Mouse (Mus musculus): Measurements from ENCODE around the gene Abca3.

The Abca3 gene

DNA sequence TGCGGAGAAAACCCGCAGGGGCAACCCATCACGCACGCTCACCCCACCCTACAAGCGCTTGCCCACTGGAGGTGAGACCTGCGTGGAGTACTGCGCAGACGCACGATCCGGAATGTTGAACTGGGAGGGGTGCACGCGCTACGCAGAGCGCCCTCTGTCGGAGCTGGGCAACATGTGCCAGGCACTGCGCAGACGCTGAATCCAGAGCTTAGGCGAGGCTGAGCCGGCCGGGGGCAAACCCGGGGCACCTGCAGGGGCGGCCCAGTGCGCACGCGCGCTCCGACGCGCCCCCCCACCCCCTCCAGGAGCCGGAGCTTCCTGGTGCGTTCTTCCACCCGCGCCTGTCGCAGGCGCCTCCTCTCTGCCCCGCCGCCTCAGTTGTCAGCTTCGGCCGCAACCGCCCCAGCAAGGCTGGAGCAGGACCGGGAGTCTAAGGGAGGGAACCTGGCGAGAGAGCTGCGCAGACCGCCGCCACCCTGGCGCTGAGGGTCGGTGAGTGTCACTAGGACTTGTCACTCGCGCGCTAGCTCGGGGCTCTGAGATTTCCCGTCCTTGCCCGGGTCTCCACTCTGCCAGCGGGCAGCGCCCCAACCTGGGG, at the start of gene Abca3:
Abca3 (plus strand) TSS at position 191 of the 598 bp plus-strand sequence.
- DNase-seq (ENCODE audit: low spot score) = peak; percentile 97

DNA sequence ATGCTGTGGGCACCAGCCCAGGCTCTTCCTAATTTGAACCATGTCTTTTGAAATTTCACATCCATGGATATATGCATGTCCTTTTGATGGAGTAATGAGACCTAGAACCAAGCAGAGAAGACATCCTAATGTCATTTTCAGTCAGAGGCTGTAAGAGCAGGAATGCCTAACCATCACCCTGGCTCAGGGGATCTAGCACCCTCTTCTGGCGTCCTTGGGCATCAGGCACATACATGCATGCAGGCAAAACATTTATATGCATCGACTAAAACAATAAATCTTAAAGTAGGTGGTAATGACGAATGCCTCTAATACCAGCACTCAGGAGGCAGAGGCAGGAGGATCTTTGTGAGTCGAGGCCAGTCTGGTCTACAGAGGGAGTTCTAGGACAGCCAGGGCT, 44.2 kb upstream of the Abca3 start:
- DNase-seq (ENCODE audit: low spot score) = peak; percentile 61

DNA sequence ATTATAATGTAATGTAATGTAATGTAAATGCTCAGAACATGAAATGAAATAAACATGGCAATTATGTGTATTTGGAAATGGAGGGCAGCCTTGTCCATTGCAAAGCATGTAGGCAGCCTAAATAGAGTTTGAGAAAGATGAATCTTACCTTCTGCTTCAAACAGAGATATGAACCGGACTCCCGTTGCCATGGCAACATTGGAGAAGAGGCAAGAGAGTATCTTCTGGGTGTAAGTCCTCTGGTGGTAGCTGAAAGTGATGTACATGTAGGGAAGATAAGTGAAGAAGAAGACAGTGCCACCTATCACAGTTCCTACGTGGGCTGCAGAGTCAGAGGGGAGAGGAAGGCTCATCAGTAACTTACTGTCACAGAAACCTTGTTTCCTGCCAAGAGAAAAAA, 30.9 kb upstream of the Abca3 start:
- no peak for DNase-seq (ENCODE audit: low spot score)

DNA sequence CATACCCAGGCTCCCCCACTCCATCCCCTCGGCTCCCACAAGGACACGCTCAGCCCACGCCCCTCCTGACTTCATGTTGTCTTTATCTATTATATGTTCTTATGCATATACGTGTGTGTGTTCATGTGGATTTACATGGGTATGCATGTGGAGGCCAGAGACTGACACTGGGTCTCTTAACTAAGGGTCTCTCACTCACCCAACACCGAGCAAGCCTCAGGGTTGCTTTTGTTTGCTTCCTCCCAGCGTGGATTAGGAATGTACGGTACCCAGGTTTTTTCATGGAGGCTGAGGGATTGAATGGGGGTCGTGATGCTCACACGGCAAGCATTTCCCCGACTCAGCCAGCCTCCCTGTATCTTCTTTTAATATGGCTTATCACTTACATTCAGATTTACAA, 26.7 kb upstream of the Abca3 start:
- no peak for DNase-seq (ENCODE audit: low spot score)

DNA sequence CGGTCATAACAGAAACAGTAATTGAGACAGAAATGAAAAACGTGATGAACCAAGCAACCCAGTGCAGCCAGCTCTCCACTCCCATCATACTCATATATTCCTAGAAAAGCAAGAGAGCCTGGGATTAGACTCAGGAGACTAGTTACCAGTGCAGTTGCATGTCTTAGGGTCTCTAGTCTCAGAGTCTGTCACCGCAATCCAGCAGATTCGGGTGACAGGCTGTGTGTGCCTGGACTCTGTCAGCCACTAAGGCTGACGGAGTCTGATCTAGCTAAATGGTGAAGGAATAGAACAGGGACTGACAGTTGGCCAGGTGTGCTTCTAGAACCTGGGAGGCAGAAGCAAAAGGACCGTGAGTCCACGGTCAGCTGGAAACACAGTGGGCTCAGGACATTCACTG, 24.1 kb upstream of the Abca3 start:
- no peak for DNase-seq (ENCODE audit: low spot score)

DNA sequence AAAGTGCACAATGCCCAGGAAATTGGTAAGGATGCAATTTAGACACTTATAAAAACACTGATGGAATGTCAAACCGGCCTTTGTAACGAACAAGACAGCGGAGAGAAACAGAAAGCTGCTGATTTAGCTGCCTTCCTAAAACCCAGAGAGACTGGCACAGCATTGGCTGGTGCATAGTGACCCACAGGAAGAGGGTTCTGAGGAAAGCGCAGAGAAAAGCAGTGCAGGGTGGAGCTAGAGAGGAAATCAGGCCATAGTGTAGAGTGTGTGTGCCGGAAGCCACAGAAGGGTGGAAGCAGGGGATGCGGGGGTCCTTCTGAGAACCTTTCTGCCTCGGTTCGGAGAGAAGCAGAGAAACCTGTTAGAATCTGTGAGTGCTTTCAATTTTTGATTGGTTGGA, 7.1 kb upstream of the Abca3 start:
- no peak for DNase-seq (ENCODE audit: low spot score)

DNA sequence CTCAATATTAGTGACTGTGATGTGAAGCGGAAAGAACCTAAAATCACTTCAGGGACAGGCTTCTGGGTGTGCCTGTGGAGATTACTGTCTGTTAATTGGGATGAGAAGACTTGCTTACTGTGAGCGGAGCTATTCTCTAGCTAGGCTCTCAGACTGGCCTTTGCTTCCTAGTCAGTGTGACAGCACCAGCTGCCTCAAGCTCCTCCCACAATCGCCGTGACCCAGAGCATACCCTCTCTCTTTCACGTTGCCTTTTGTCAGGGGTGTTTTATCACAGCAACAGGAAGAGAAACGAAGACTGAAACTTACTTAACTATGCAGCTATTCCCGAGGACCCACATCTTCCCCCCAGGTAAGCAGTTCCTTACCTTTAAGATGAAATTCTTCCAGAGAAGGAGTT, 4.9 kb upstream of the Abca3 start:
- DNase-seq (ENCODE audit: low spot score) = peak; percentile 45

DNA sequence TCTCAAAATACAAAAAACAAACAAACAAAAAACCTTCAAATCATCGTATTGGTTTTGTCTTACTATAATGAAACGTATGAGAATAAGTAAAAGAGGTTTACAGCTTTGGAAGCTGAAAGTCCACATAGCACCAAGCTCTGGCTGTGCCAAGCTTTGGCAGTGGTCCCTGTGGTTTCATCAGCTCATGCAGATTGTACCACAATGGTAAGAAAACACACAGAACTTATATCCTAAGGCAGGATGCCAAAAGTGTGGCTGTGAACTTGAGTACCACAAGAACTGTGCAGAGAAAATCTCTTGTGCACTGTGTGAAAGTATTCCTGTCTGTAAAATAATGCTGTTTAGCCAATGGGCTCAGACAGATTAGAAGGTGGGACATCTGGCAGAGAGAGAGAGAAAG, 2.6 kb upstream of the Abca3 start:
- DNase-seq (ENCODE audit: low spot score) = no peak

DNA sequence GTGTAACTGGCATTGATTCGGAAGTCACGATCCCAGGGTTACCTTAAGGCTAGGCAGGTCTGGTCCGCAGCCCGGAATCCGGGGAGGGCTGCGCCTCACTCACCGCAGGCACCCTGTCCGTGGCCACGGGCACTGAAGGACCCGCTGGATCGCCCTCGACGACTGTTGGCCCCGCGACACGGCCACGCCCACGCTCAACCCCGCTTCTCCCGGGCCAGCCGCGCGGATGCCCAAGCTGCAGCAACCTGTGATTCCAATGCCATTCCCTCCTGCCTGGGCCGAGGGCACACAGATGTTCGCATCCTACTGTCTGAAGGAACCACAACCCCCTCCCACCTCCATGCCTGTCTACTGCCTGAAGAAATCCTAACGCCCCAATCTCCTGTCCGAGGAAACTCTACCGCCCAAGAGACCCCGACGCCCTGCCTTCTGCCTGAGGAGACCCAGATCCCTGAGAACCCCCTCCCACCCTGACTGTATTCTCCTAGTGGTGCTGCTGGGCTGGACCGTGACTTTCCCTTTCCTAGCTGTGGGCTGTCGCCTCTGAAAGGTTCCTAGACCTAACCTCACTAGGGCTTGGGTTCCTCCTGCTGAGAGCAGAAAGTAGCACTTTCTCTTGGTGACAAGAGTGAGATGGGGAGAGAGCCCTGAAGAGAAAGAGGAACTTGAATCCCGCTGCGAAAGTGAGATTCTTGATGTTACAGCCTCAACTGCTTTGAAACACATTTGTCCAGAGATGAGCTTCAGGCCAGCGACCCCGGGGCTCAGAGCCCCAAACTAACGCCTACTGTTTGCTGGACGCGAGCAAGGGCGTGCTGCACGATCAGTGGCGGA, 607 bp upstream of the Abca3 start, which contains the start of gene Abca17:
Abca17 (minus strand) TSS at position 143 of the 834 bp plus-strand sequence.
- peak; percentile 43 for DNase-seq (ENCODE audit: low spot score)

DNA sequence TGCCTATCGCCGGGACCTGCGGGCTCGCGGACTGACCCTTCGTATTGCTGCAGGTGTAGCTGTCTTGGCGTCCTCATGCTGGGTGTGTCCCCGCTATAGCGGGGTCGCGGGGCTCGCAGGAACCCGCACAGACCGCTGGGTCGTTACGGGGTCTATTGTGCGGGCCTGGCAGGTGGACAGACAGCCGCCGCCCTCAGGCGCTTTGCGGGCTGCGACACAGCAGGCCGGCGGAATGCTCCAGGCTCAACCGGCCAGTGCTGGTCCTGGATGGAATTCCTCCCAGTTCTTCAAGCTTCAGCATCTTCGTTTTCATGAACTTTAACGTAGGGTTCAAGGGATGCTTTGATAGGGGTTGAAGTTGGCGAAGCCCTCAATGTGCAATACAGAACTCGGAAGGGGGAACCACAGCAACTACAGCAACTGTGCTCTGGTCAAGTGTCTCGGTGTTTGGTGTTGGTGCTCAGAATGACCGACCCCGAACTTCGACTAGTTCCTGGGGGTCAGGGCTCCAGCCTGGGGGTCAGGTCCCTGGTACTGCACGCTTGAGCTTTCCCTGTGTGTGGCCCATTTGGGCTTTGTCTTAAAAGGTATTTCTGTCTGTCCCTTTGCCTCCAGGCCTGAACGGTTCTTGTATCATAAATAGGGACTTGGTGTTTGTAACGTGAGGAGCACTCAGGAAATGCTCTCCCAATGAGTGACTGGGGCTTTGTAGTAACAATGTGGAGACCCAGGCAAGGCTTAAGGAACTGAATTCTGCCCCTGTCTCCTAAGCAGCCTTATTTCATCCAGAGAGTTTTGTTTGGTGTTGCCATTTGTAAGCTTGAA, 832 bp downstream of the Abca3 start:
- peak; percentile 53 for DNase-seq (ENCODE audit: low spot score)

DNA sequence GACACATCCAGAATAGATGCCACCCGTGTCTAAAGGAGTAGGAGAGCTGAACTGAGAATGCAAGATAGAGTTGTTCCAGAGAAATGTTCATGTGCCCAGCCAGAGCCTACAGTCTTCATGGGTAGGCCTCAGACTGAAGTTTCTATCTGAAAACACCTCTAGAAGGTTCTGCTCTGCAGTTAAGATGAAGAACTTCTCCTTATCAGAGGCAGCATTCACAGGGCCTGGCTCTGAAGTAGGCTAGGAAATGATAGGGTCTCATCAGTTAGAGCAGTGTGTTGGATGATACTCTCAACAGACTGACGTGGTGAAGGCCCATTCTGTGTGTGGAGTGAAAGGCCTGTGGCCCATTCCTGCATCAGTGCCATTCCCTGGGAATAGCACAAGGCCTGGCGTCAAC, 2.2 kb downstream of the Abca3 start:
- no peak for DNase-seq (ENCODE audit: low spot score)

DNA sequence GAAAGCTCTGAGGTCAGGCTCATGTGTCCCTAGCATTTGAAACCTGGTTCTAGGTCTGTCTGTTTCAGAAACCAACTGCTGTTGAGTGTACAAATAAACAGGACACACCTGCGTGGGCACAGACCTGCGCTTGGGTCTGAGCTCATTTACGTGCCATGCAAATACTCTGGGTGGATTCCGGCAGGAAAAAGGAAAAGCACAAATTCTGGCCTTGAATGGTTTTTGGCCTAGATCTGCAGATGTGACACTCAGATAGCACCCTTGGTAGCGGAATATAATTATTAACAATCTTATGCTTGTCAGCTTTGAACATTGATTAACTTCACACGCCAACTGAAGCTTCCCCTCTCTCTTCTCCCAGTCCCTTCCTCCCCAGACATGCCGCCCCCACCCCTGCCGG, 3.5 kb downstream of the Abca3 start:
- no peak for DNase-seq (ENCODE audit: low spot score)

DNA sequence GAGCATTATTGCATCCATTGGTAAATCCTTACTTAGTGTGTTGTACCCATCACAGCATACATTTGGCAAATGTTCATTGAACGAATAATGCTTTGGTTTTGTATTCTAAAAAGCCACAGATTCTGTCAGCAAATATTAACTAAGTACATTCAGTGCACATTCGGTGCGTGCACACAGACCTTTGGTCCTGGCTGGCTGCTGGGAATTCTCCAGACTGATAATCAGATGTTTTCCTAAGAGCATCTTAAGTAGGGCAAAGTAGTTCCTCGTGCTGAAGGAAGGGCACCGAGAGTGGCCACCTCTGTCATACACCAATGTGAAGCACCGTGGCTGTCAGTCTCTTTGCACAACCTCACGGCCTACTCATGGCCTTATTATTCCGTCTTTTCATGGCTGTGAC, 7.3 kb downstream of the Abca3 start:
- no peak for DNase-seq (ENCODE audit: low spot score)

DNA sequence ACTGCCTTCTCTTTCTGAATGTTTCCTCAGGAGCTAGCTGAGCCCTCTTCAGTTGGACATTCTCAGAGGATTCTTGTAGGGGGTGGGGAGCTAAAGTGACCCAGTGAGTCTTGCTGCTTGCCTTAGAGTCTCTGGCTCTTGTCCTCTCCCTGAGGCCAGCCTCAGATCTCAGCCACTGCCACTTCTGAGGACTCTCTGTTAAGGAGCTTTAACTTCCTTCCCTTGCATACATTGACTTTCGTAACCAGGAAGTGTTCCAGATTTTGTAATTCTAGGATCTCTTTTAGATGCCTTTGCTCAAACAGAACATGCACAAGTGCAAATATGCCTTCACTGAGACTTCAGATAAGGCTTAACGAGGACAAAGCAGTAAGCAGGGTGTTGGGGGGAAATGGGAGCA, 8.2 kb downstream of the Abca3 start:
- DNase-seq (ENCODE audit: low spot score) = no peak

DNA sequence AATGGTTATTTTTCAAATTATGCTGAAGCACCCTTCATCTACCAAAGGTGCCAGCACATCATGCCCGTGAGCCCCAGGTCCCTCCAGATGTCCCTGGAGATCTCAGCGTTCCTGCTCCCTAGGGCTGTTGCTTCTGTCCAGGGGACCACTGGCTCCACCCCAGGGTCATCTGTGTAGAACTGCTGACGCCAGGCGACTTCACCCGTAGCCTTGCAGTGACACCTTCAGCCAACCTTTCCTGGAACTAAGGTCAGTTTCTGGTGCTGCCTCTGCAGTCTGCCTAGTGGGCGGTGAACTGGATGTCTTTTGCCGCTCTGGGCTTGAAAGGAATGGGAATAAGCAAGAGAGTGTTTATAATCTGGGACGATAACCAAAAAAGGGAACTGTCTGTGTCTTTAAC, 9.1 kb downstream of the Abca3 start:
- no peak for DNase-seq (ENCODE audit: low spot score)

DNA sequence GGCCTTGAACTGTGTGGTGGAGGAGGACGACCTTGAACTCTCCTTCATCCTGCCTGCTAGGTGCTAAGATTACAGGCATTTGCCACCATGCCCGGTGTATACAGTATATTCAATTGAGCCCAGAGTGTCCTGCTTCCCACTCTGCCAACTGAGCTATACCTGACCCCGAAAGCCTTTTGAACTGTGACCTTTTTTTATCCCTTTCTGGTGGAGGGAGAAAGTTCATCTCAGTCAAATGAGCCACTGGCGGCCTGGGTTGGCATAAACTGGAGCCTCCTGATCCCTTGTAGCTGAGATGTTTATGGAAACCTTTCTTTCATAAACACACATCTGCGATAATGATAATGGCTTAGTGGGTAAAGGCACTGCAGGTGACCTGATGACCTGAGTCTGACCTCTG, 9.5 kb downstream of the Abca3 start:
- DNase-seq (ENCODE audit: low spot score) = no peak

DNA sequence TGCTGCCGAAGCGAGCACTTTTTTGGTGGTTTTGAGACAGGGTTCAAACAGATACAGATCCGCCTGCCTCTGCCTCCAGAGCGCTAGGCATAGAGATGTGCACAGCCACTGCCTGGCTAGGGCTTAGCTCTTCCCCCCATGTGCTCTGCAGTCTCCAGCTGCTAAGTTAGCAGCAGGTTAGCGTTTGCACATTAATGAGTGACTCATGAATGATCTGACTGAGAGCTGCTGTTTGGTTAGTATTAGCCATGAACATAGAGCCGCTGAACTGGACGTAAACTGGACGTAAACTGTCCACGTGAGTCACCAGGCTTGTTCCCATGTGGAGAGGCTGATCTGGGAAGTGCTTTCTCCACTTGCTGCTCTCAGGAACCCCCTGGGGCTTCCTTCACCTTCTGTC, 10.8 kb downstream of the Abca3 start:
- no peak for DNase-seq (ENCODE audit: low spot score)

DNA sequence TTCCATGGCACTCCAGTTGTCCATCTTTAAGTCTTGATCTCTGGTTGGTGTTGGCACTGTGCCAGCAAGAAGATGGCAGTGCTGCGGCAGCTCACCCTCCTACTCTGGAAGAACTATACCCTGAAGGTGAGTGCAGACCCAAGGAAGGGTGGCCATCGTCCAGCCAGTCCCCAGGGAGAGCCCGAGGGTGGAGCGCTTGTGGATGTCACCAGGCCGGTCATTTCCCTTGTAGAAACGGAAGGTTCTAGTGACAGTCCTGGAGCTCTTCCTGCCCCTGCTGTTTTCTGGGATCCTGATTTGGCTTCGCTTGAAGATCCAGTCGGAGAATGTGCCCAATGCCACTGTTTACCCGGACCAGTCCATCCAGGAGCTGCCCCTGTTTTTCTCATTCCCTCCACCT, 12.7 kb downstream of the Abca3 start:
- no peak for DNase-seq (ENCODE audit: low spot score)

DNA sequence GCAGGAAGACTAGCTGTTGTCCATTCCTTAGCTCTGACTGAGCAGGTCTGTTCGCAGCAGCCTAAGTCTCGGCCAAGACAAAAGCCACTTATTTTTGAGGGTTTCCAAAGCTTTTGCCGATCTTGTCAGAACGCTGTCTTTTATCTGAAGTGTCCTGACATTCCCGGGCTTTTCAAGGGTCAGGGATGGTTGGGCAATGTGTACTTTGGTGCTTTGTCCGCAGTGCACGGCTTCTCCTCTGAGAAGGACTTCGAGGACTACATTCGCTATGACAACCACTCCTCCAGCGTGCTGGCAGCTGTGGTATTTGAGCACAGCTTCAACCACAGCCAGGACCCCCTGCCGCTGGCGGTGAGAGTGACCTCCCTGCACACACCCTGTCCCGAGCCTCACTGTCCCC, 14.1 kb downstream of the Abca3 start:
- no peak for DNase-seq (ENCODE audit: low spot score)

DNA sequence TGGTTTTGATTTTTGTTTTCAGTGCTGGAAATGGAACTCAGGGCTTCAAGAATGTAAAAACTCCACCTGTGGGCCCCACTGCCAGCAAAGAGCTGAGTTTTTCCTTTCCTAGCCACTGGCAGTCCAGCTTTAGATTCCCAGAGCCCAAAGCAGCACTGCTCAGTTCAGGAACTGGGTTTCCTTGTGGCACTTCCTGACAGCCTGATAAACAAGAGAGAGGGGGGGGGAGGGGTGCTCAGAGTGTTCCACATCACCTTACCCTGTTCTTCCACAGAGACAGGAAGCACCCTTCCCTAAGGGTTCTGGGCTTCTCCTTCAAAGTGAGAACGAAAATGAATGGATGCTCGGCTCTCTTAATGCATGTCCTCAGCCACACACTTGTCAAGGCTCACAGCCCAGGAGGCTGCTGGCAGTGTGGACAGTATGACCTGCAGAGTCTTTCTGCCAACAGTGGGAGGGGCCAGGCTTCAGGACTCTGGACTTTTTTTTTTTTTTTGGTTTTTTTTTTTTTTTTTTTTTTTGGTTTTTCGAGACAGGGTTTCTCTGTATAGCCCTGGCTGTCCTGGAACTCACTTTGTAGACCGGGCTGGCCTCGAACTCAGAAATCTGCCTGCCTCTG, 23.5 kb downstream of the Abca3 start:
- no peak for DNase-seq (ENCODE audit: low spot score)

DNA sequence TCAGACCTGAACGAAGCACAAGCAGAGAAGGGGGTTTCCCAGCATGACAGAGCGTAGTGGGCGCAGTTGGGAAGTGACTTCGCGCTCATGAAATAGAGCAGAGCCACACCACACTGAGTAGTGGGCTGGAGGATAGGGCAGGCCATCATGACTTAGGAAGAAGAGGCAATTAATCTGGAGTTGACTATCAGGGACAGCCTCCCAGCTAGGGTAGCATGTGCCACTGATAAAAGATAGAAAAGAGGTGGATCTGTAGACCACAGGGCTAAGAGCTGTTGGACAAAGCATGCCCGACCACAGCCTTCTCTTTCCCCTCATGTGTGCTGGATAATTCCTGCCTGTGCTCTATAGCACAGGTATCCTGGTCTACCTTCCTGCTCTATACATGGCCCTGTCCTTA, 24.1 kb downstream of the Abca3 start:
- no peak for DNase-seq (ENCODE audit: low spot score)

DNA sequence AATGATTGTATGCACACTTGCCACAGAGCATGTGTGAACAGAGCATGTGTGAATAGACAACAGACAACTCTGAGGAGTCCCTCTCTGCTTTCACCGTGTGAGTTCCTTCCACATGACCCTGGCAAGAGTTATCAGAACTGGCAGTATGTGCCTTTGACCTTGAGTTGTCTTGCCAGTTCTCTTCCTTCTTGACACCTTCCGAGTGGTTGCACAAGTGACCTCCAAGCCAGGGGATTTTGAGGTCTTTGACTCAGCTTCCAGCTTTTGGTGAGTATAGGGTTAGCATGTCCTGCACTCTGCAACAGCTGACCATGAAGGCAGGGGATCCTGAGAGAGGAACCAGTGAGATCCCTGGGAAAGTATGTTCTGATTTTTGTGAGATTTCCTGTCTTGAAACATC, 26.7 kb downstream of the Abca3 start:
- DNase-seq (ENCODE audit: low spot score) = no peak

DNA sequence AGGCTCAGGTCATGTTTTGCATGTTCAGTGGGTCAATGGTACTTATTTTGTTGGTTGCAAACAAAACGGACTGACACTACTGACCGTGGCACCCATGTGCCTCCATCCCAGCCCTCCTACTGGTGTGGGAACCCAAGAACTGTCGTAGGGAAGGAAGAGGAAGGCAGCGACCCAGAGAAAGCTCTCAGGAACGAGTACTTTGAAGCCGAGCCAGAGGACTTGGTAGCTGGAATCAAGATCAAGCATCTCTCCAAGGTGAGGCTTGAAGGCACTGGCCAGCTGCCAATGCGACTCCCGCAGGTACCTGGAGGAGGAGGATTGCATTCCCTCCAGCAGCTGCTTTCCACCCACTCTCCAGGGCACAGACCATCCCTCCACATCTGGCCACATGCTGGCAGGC, 32.0 kb downstream of the Abca3 start:
- DNase-seq (ENCODE audit: low spot score) = no peak
